Mouse (Mus musculus): ENCODE results near the gene Zcchc10. TPM values are rescaled to one million over a fixed set of nuclear protein-coding genes. Genes with fewer than 3 reads are reported as not detected.
"Not testable (repeated sequence)": the region's sequence is repeated elsewhere in the genome, so short reads cannot be mapped to it uniquely, and the experiment has no call there.

Zcchc10 gene
- 12.2 and 14.3 TPM in 2 replicates for polyA plus RNA-seq (2015; fragmentation: Nextera tagmentation; extraction: Ambion mirVana)

GRCm38 (mm10) chr11:53324512-53324968, at the start of gene Zcchc10:
Gene Zcchc10 (plus strand): TSS chr11:53324679.
- peak within 1 kb of the TSS; percentile 71 for H3K4me2 ChIP-seq
- peak; percentile 92 for ATAC-seq (replicated peaks; ENCODE audit: insufficient number of reproducible peaks, insufficient read depth, low FRiP score, low read depth)

GRCm38 (mm10) chr11:53275358-53275757, 49.1 kb upstream of the Zcchc10 start:
- H3K9ac ChIP-seq = no peak overlapping the region
- no peaks in the 10 kb centered on the region for H3K9me3 ChIP-seq (replicated peaks)
- 78% methylated on average over 3 of the region's 3 CpGs for WGBS
- no peak overlapping the region for H3K27ac ChIP-seq
- H3K27me3 ChIP-seq = no peaks in the 10 kb centered on the region
- H3K4me2 ChIP-seq = no peak overlapping the region
- H3K4me3 ChIP-seq = no peak overlapping the region
- H3K36me3 ChIP-seq = peaks cover 60% of the 10 kb centered on the region
- peaks cover 22% of the 10 kb centered on the region for H3K4me1 ChIP-seq (replicated peaks)
- no peak for ATAC-seq (replicated peaks; ENCODE audit: insufficient number of reproducible peaks, insufficient read depth, low FRiP score, low read depth)

More at GRCm38 (mm10) chr11:53324512-53324968, at the start of gene Zcchc10:
- Histone ChIP-seq H3K27ac (peak within 1 kb of the TSS; percentile 65), H3K9ac (peak within 1 kb of the TSS; percentile 72), H3K36me3 (peaks cover 25% of the 10 kb centered on the region), H3K9me3 (replicated peaks) (no peaks in the 10 kb centered on the region), H3K27me3 (no peaks in the 10 kb centered on the region), H3K4me3 (peak within 1 kb of the TSS; percentile 77), H3K4me1 (replicated peaks) (peaks cover 8% of the 10 kb centered on the region)
- 0% methylated on average over 21 of the region's 21 CpGs for WGBS

GRCm38 (mm10) chr11:53278411-53278810, 46.1 kb upstream of the Zcchc10 start:
- H3K27ac ChIP-seq = no peak overlapping the region
- peaks cover 53% of the 10 kb centered on the region for H3K36me3 ChIP-seq
- no peaks in the 10 kb centered on the region for H3K27me3 ChIP-seq
- H3K4me3 ChIP-seq = no peak overlapping the region
- peaks cover 17% of the 10 kb centered on the region for H3K4me1 ChIP-seq (replicated peaks)
- no peak overlapping the region for H3K4me2 ChIP-seq
- no peaks in the 10 kb centered on the region for H3K9me3 ChIP-seq (replicated peaks)
- no peak for ATAC-seq (replicated peaks; ENCODE audit: insufficient number of reproducible peaks, insufficient read depth, low FRiP score, low read depth)
- H3K9ac ChIP-seq = no peak overlapping the region
- WGBS = 73% methylated on average over 4 of the region's 4 CpGs

GRCm38 (mm10) chr11:53285885-53286284, 38.6 kb upstream of the Zcchc10 start:
- no peaks in the 10 kb centered on the region for H3K4me1 ChIP-seq (replicated peaks)
- no peak overlapping the region for H3K27ac ChIP-seq
- no peaks in the 10 kb centered on the region for H3K9me3 ChIP-seq (replicated peaks)
- H3K4me2 ChIP-seq = no peak overlapping the region
- no peaks in the 10 kb centered on the region for H3K27me3 ChIP-seq
- peaks cover 84% of the 10 kb centered on the region for H3K36me3 ChIP-seq
- H3K4me3 ChIP-seq = no peak overlapping the region
- ATAC-seq (replicated peaks; ENCODE audit: insufficient number of reproducible peaks, insufficient read depth, low FRiP score, low read depth) = no peak
- WGBS = 75% methylated on average over 6 of the region's 6 CpGs
- no peak overlapping the region for H3K9ac ChIP-seq

GRCm38 (mm10) chr11:53290187-53290586, 34.3 kb upstream of the Zcchc10 start:
- not testable (repeated sequence) for H3K4me1 ChIP-seq (replicated peaks); H3K27me3 ChIP-seq; H3K4me3 ChIP-seq; H3K27ac ChIP-seq; H3K9me3 ChIP-seq (replicated peaks); H3K4me2 ChIP-seq; ATAC-seq (replicated peaks; ENCODE audit: insufficient number of reproducible peaks, insufficient read depth, low FRiP score, low read depth); H3K9ac ChIP-seq
- H3K36me3 ChIP-seq = peaks cover 59% of the 10 kb centered on the region
- whole genome bisulfite sequencing = 86% methylated on average over 2 of the region's 2 CpGs

- no peaks in the 10 kb centered on the region for H3K9me3 ChIP-seq (replicated peaks)
- 92% methylated on average over 11 of the region's 11 CpGs for WGBS
- no peak for ATAC-seq (replicated peaks; ENCODE audit: insufficient number of reproducible peaks, insufficient read depth, low FRiP score, low read depth)
- no peaks in the 10 kb centered on the region for H3K27me3 ChIP-seq
- peaks cover 5% of the 10 kb centered on the region; the same call in 1 of the 2 replicates for H3K4me1 ChIP-seq (replicated peaks)
- H3K36me3 ChIP-seq = peaks cover 53% of the 10 kb centered on the region
- no peak overlapping the region for H3K27ac ChIP-seq
- no peak overlapping the region for H3K4me2 ChIP-seq
- no peak overlapping the region for H3K4me3 ChIP-seq
- H3K9ac ChIP-seq = no peak overlapping the region
These were observed 33.6 kb upstream of the Zcchc10 start for GRCm38 (mm10) chr11:53290871-53291270.

GRCm38 (mm10) chr11:53294441-53294840, 30.0 kb upstream of the Zcchc10 start:
- WGBS = 58% methylated on average over 5 of the region's 5 CpGs
- peaks cover 17% of the 10 kb centered on the region for H3K36me3 ChIP-seq
- no peak overlapping the region for H3K27ac ChIP-seq
- no peak overlapping the region for H3K4me3 ChIP-seq
- H3K27me3 ChIP-seq = no peaks in the 10 kb centered on the region
- H3K9me3 ChIP-seq (replicated peaks) = no peaks in the 10 kb centered on the region
- ATAC-seq (replicated peaks; ENCODE audit: insufficient number of reproducible peaks, insufficient read depth, low FRiP score, low read depth) = no peak
- H3K9ac ChIP-seq = no peak overlapping the region
- no peak overlapping the region for H3K4me2 ChIP-seq
- peaks cover 26% of the 10 kb centered on the region for H3K4me1 ChIP-seq (replicated peaks)

- Histone ChIP-seq H3K4me1 (replicated peaks) (peaks cover 33% of the 10 kb centered on the region), H3K27me3 (no peaks in the 10 kb centered on the region), H3K4me3 (no peak overlapping the region), H3K9me3 (replicated peaks) (no peaks in the 10 kb centered on the region), H3K27ac (no peak overlapping the region), H3K9ac (no peak overlapping the region), H3K36me3 (peaks cover under 1% of the 10 kb centered on the region), H3K4me2 (no peak overlapping the region)
- 68% methylated on average over 4 of the region's 4 CpGs for WGBS
- ATAC-seq (replicated peaks; ENCODE audit: insufficient number of reproducible peaks, insufficient read depth, low FRiP score, low read depth) = no peak
These were observed 27.6 kb upstream of the Zcchc10 start for GRCm38 (mm10) chr11:53296880-53297279.

- H3K4me1 ChIP-seq (replicated peaks) = peaks cover 33% of the 10 kb centered on the region
- H3K4me2 ChIP-seq = peak overlapping the region; percentile 76
- H3K4me3 ChIP-seq = peak overlapping the region; percentile 74
- no peaks in the 10 kb centered on the region for H3K9me3 ChIP-seq (replicated peaks)
- H3K27ac ChIP-seq = no peak overlapping the region
- WGBS = 80% methylated on average over 7 of the region's 7 CpGs
- no peak for ATAC-seq (replicated peaks; ENCODE audit: insufficient number of reproducible peaks, insufficient read depth, low FRiP score, low read depth)
- no peaks in the 10 kb centered on the region for H3K36me3 ChIP-seq
- H3K27me3 ChIP-seq = no peaks in the 10 kb centered on the region
- H3K9ac ChIP-seq = peak overlapping the region; percentile 100; the same call in 1 of the 2 replicates
These were observed 26.3 kb upstream of the Zcchc10 start for GRCm38 (mm10) chr11:53297947-53298860.

GRCm38 (mm10) chr11:53299551-53300329, 24.7 kb upstream of the Zcchc10 start:
- no peaks in the 10 kb centered on the region for H3K27me3 ChIP-seq
- ATAC-seq (replicated peaks; ENCODE audit: insufficient number of reproducible peaks, insufficient read depth, low FRiP score, low read depth) = no peak; the same call in 1 of the 2 replicates
- H3K4me2 ChIP-seq = peak overlapping the region; percentile 76
- peaks cover 33% of the 10 kb centered on the region for H3K4me1 ChIP-seq (replicated peaks)
- under 1% methylated on average over 80 of the region's 80 CpGs for WGBS
- no peaks in the 10 kb centered on the region for H3K36me3 ChIP-seq
- H3K9ac ChIP-seq = peak overlapping the region; percentile 100
- no peaks in the 10 kb centered on the region for H3K9me3 ChIP-seq (replicated peaks)
- peak overlapping the region; percentile 74 for H3K4me3 ChIP-seq
- peak overlapping the region; percentile 99 for H3K27ac ChIP-seq
